Mouse (Mus musculus) forebrain, postnatal 0 days (tissue): ENCODE results near the gene Ldhc. TPM values are rescaled to one million over a fixed set of nuclear protein-coding genes. Genes with fewer than 3 reads are reported as not detected.
"Not testable (repeated sequence)": the region's sequence is repeated elsewhere in the genome, so short reads cannot be mapped to it uniquely, and the experiment has no call there.

Experiments
- ATAC-seq: fragments of 200-750 bp; cut with Nextera tagmentation; 2 replicates; pipeline ENCODE4 v1.8.0; 2017; ENCODE audit warnings: mild to moderate bottlenecking, moderate library complexity
- DNase-seq: peaks from one replicate; pipeline ENCODE4 v3.0.0-alpha.2; 2015
- H3K27ac ChIP-seq: fragments of 300-500 bp; sonication (generic); 2 replicates; pipeline ENCODE4 v1.5.1; 2014; ENCODE audit warnings: low read depth, mild to moderate bottlenecking, antibody characterized with exemption, low read length, moderate library complexity, mixed read lengths
- H3K27me3 ChIP-seq: fragments of 300-500 bp; sonication (generic); 2 replicates; pipeline ENCODE4 v1.6.1; 2014; ENCODE audit warnings: mild to moderate bottlenecking, low read length, mixed read lengths; ENCODE audit not compliant: insufficient read depth
- H3K36me3 ChIP-seq: fragments of 300-500 bp; sonication (generic); 2 replicates; pipeline ENCODE4 v1.6.1; 2014; ENCODE audit warnings: mild to moderate bottlenecking, moderate library complexity; ENCODE audit not compliant: insufficient read depth
- H3K4me1 ChIP-seq: fragments of 300-500 bp; sonication (generic); 2 replicates; pipeline ENCODE4 v1.6.1; 2014; ENCODE audit warnings: antibody characterized with exemption; ENCODE audit not compliant: insufficient read depth
- H3K4me2 ChIP-seq: fragments of 300-500 bp; sonication (generic); 2 replicates; pipeline ENCODE4 v1.6.1; 2014; ENCODE audit warnings: low read depth, mild to moderate bottlenecking, moderate library complexity
- H3K4me3 ChIP-seq: fragments of 300-500 bp; sonication (generic); 2 replicates; pipeline ENCODE4 v1.5.1; 2014; ENCODE audit warnings: low read depth, low read length, mixed read lengths
- H3K9ac ChIP-seq: fragments of 300-500 bp; sonication (generic); 2 replicates; pipeline ENCODE4 v1.6.1; 2014; ENCODE audit warnings: mild to moderate bottlenecking
- H3K9me3 ChIP-seq: fragments of 300-500 bp; sonication (generic); 2 replicates; pipeline ENCODE4 v1.6.1; 2016; ENCODE audit warnings: low read length
- CTCF ChIP-seq: sonication (generic); IDR thresholded peaks from 2 replicates; pipeline ENCODE4 v1.5.1; 2016; ENCODE audit warnings: antibody characterized with exemption, control low read depth, low read depth
- WGBS: fragments of 180-500 bp; shearing (Covaris S2); extraction: QIAGEN DNeasy Blood & Tissue Kit; methylation state at CpG from one replicate; pipeline ENCODE4 v1.1.7; 2014; 5-methylcytosine and 5-hydroxymethylcytosine counted together
- polyA plus RNA-seq: library from polyadenylated mRNA; unstranded; fragments of >200 nt; fragmentation: Nextera tagmentation; extraction: Ambion mirVana; gene quantifications from 2 replicates; pipeline ENCODE4 v1.2.1, GENCODE M21; 2015
- total RNA-seq: library from RNA; depleted of rRNA; stranded (reverse); fragments of >200 nt; gene quantifications from 2 replicates; pipeline ENCODE4 v1.2.3, GENCODE M21; 2014; rRNA removed

Ldhc gene
- total RNA-seq (not detected in 2 replicates), polyA plus RNA-seq (not detected in 2 replicates)

DNA sequence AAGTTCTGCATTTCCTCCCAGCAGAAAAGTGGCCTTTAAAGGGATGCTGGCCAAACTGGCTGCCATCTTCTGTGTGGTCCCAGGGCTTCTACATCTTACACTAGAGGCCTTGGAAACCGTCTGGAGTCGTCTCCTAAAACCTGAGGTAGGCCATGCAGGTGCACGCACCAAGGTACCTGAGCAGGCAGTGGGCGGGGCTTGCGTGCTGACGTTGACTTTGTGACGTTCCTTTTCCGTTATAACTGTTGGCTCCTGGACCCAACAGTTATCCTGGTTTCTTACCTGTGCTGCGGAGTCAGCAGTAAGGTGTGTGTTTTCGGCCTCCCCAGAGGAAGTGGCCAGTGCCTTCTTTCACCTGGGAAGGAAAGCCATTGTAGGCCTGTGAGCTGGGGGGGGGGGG, at the start of gene Ldhc:
Ldhc (plus strand) TSS at position 208 of the 400 bp plus-strand sequence.
- H3K27me3 ChIP-seq: no peaks in the 10 kb centered on the region
- no peak within 1 kb of the TSS for H3K4me3 ChIP-seq
- no peaks in the 10 kb centered on the region for H3K9me3 ChIP-seq
- H3K27ac ChIP-seq: no peak within 1 kb of the TSS
- no peak within 1 kb of the TSS for H3K9ac ChIP-seq
- no peaks in the 10 kb centered on the region for H3K36me3 ChIP-seq
- H3K4me2 ChIP-seq: no peak within 1 kb of the TSS
- 45% methylated on average over 10 of the region's 10 CpGs for WGBS
- ATAC-seq: no peak
- no peak for DNase-seq
- no peak for TF ChIP-seq CTCF
- no peaks in the 10 kb centered on the region for H3K4me1 ChIP-seq

DNA sequence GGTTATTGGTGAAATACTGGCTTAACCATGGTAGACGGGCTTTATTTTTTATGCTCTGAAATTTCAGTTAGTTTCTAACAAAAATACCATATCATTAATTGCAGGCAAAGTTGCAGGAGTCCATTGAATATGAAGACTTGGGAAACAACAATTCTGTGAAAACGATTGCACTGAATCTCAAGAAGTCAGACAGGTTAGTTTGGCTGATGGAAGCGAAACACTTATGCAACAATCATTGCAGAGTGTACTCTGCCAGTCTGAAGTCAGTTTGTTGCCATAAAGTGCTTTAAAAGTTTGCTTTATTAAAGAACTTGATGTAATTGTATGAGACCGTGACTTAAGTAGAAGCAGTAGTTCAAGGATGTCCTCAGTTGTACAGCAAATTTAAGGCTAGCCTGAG, 47.0 kb upstream of the Ldhc start:
- H3K36me3 ChIP-seq: peaks cover 68% of the 10 kb centered on the region
- H3K4me3 ChIP-seq: no peak overlapping the region
- DNase-seq (no peak), ATAC-seq (no peak)
- no peaks in the 10 kb centered on the region for H3K9me3 ChIP-seq
- H3K4me2 ChIP-seq: no peak overlapping the region
- H3K27me3 ChIP-seq: no peaks in the 10 kb centered on the region
- H3K9ac ChIP-seq: no peak overlapping the region
- WGBS: 94% methylated on average over 4 of the region's 4 CpGs
- H3K4me1 ChIP-seq: no peaks in the 10 kb centered on the region
- H3K27ac ChIP-seq: no peak overlapping the region
- no peak for TF ChIP-seq CTCF

- H3K4me1 ChIP-seq, H3K4me2 ChIP-seq, H3K27me3 ChIP-seq, H3K9me3 ChIP-seq, H3K9ac ChIP-seq, ATAC-seq, H3K27ac ChIP-seq, H3K4me3 ChIP-seq, DNase-seq: not testable (repeated sequence)
- H3K36me3 ChIP-seq: peaks cover 57% of the 10 kb centered on the region
- 80% methylated on average over 15 of the region's 15 CpGs for WGBS
Measured at GRCm38 (mm10) chr7:46820876-46821632, 39.9 kb upstream of the Ldhc start.

- Histone ChIP-seq H3K4me2 (no peak overlapping the region), H3K4me3 (no peak overlapping the region), H3K27me3 (no peaks in the 10 kb centered on the region), H3K27ac (no peak overlapping the region), H3K36me3 (peaks cover 18% of the 10 kb centered on the region), H3K9ac (no peak overlapping the region), H3K9me3 (no peaks in the 10 kb centered on the region), H3K4me1 (no peaks in the 10 kb centered on the region)
- TF ChIP-seq CTCF: no peak
- DNase-seq (no peak), ATAC-seq (no peak)
- 78% methylated on average over 20 of the region's 20 CpGs for WGBS
Measured at GRCm38 (mm10) chr7:46827046-46827802, 33.8 kb upstream of the Ldhc start.

GRCm38 (mm10) chr7:46827803-46828184, 33.2 kb upstream of the Ldhc start:
- Histone ChIP-seq H3K9me3 (no peaks in the 10 kb centered on the region), H3K4me1 (no peaks in the 10 kb centered on the region), H3K4me3 (no peak overlapping the region), H3K4me2 (no peak overlapping the region), H3K27me3 (no peaks in the 10 kb centered on the region), H3K36me3 (peaks cover 13% of the 10 kb centered on the region), H3K27ac (no peak overlapping the region), H3K9ac (no peak overlapping the region)
- 93% methylated on average over 2 of the region's 2 CpGs for WGBS
- ATAC-seq: no peak
- TF ChIP-seq CTCF: no peak
- no peak for DNase-seq

GRCm38 (mm10) chr7:46829911-46830310, 31.1 kb upstream of the Ldhc start:
- Histone ChIP-seq H3K36me3 (no peaks in the 10 kb centered on the region), H3K27me3 (no peaks in the 10 kb centered on the region), H3K9me3 (no peaks in the 10 kb centered on the region), H3K4me2 (no peak overlapping the region), H3K4me3 (no peak overlapping the region), H3K9ac (no peak overlapping the region), H3K4me1 (no peaks in the 10 kb centered on the region), H3K27ac (no peak overlapping the region)
- 87% methylated on average over 12 of the region's 12 CpGs for WGBS
- no peak for ATAC-seq
- TF ChIP-seq CTCF: no peak
- no peak for DNase-seq

GRCm38 (mm10) chr7:46830799-46831590, 30.0 kb upstream of the Ldhc start:
- no peaks in the 10 kb centered on the region for H3K4me1 ChIP-seq
- no peaks in the 10 kb centered on the region for H3K27me3 ChIP-seq
- H3K36me3 ChIP-seq: no peaks in the 10 kb centered on the region
- ATAC-seq (no peak), DNase-seq (no peak)
- H3K4me2 ChIP-seq: no peak overlapping the region
- H3K9ac ChIP-seq: no peak overlapping the region
- no peak for TF ChIP-seq CTCF
- no peak overlapping the region for H3K4me3 ChIP-seq
- 78% methylated on average over 13 of the region's 13 CpGs for WGBS
- no peaks in the 10 kb centered on the region for H3K9me3 ChIP-seq
- no peak overlapping the region for H3K27ac ChIP-seq
